Mouse (Mus musculus) liver, adult 2 months (tissue): ENCODE data around the gene Cd163l1. TPM values are rescaled to one million over a fixed set of nuclear protein-coding genes. Genes with fewer than 3 reads are reported as not detected.

Experiments
- DNase-seq: peaks from one replicate; pipeline ENCODE4 v3.0.0-alpha.2; 2011; ENCODE audit warnings: low read depth, low spot score; ENCODE audit errors: extremely low read depth
- H3K27ac ChIP-seq: fragments of 200-500 bp; replicated peaks from 2 replicates; pipeline ENCODE4 v1.5.1; 2012; ENCODE audit warnings: low read depth, mild to moderate bottlenecking, control low read depth, inconsistent platforms, low read length; ENCODE audit not compliant: insufficient read depth
- H3K27me3 ChIP-seq: fragments of 200-500 bp; 2 replicates; pipeline ENCODE4 v1.6.1; 2012; ENCODE audit warnings: mild to moderate bottlenecking, moderate library complexity, low read length, inconsistent platforms; ENCODE audit not compliant: control insufficient read depth, insufficient read depth
- H3K36me3 ChIP-seq: fragments of 200-500 bp; 2 replicates; pipeline ENCODE4 v1.6.1; 2012; ENCODE audit warnings: low read length, inconsistent platforms; ENCODE audit not compliant: control insufficient read depth, insufficient read depth
- H3K4me1 ChIP-seq: fragments of 200-500 bp; 2 replicates; pipeline ENCODE4 v1.6.1; 2011; ENCODE audit warnings: low read length; ENCODE audit not compliant: control insufficient read depth, insufficient read depth
- H3K4me3 ChIP-seq: fragments of 200-500 bp; 2 replicates; pipeline ENCODE4 v1.5.1; 2011; ENCODE audit warnings: low read depth, mild to moderate bottlenecking, control low read depth, low read length, moderate library complexity; ENCODE audit not compliant: insufficient read depth
- H3K79me2 ChIP-seq: fragments of 200-500 bp; 2 replicates; pipeline ENCODE4 v1.6.1; 2012; ENCODE audit warnings: inconsistent platforms, mild to moderate bottlenecking, low read length, moderate library complexity; ENCODE audit not compliant: control insufficient read depth, insufficient read depth
- H3K9ac ChIP-seq: fragments of 200-500 bp; 2 replicates; pipeline ENCODE4 v1.6.1; 2012; ENCODE audit warnings: low read depth, mild to moderate bottlenecking, control low read depth, inconsistent platforms, low read length
- CTCF ChIP-seq: fragments of 200-500 bp; IDR thresholded peaks from 2 replicates; pipeline ENCODE4 v1.5.1; 2011; ENCODE audit warnings: low read depth, low read length, control low read depth
- POLR2A ChIP-seq: fragments of 200-500 bp; IDR thresholded peaks from 2 replicates; pipeline ENCODE4 v1.6.1; 2011; ENCODE audit warnings: low read length, control low read depth; ENCODE audit not compliant: insufficient read depth; ENCODE audit errors: extremely low read depth
- WGBS: fragments of 180-500 bp; shearing (Covaris S2); methylation state at CpG from one replicate; pipeline ENCODE4 v1.1.7; 2018; 5-methylcytosine and 5-hydroxymethylcytosine counted together
- polyA plus RNA-seq: library from polyadenylated mRNA; depleted of rRNA; stranded (reverse); fragments of >200 nt; gene quantifications from 2 replicates; pipeline ENCODE4 v1.2.3, GENCODE M21; 2012; rRNA removed
- total RNA-seq: library from RNA; depleted of rRNA; stranded (reverse); fragments of >200 nt; gene quantifications from 2 replicates; pipeline ENCODE4 v1.2.3, GENCODE M21; 2014; rRNA removed

Gene Cd163l1
- total and polyA plus RNA-seq, 2 experiments, result 0.02 TPM; not detected in 1

- H3K27me3 ChIP-seq, result peaks cover 4% of the 10 kb centered on the region; the same call in 1 of the 2 replicates
- no peak overlapping the region for H3K27ac ChIP-seq
- no peaks in the 10 kb centered on the region for H3K36me3 ChIP-seq
- no peak overlapping the region for H3K9ac ChIP-seq
- 83% methylated on average over 13 of the region's 13 CpGs for WGBS
- TF ChIP-seq CTCF, result no peak
- no peak for TF ChIP-seq POLR2A
- H3K79me2 ChIP-seq, result no peaks in the 10 kb centered on the region
- no peaks in the 10 kb centered on the region for H3K4me1 ChIP-seq
- DNase-seq, result no peak
- H3K4me3 ChIP-seq, result no peak overlapping the region
Observed at GRCm38 (mm10) chr7:140228476-140228875, 10.4 kb downstream of the Cd163l1 start.

GRCm38 (mm10) chr7:140231026-140231425 is 13.0 kb downstream of the Cd163l1 start:
- no peaks in the 10 kb centered on the region for H3K36me3 ChIP-seq
- no peaks in the 10 kb centered on the region for H3K4me1 ChIP-seq
- H3K27ac ChIP-seq, result no peak overlapping the region
- TF ChIP-seq POLR2A (no peak), CTCF (no peak)
- DNase-seq, result no peak
- 72% methylated on average over 2 of the region's 2 CpGs for WGBS
- no peaks in the 10 kb centered on the region for H3K79me2 ChIP-seq
- H3K27me3 ChIP-seq, result no peaks in the 10 kb centered on the region
- no peak overlapping the region for H3K4me3 ChIP-seq
- H3K9ac ChIP-seq, result no peak overlapping the region

GRCm38 (mm10) chr7:140233696-140234095 is 15.6 kb downstream of the Cd163l1 start:
- TF ChIP-seq CTCF (no peak), POLR2A (no peak)
- no peak for DNase-seq
- no peaks in the 10 kb centered on the region for H3K27me3 ChIP-seq
- H3K9ac ChIP-seq, result no peak overlapping the region
- H3K36me3 ChIP-seq, result no peaks in the 10 kb centered on the region
- H3K4me3 ChIP-seq, result no peak overlapping the region
- WGBS, result 90% methylated on average over 3 of the region's 3 CpGs
- H3K79me2 ChIP-seq, result no peaks in the 10 kb centered on the region
- no peaks in the 10 kb centered on the region for H3K4me1 ChIP-seq
- no peak overlapping the region for H3K27ac ChIP-seq

- no peak within 1 kb of the TSS for H3K4me3 ChIP-seq
- H3K27me3 ChIP-seq, result no peaks in the 10 kb centered on the region
- H3K36me3 ChIP-seq, result no peaks in the 10 kb centered on the region
- H3K79me2 ChIP-seq, result no peaks in the 10 kb centered on the region
- H3K4me1 ChIP-seq, result no peaks in the 10 kb centered on the region
- H3K27ac ChIP-seq, result no peak within 1 kb of the TSS
- WGBS, result 78% methylated on average over 4 of the region's 4 CpGs
- DNase-seq, result no peak
- TF ChIP-seq CTCF (no peak), POLR2A (no peak)
- H3K9ac ChIP-seq, result no peak within 1 kb of the TSS
Observed at GRCm38 (mm10) chr7:140247216-140247615, 29.1 kb downstream of the Cd163l1 start, which contains the start of gene 5830411N06Rik. Gene 5830411N06Rik (plus strand): TSS chr7:140247284.

GRCm38 (mm10) chr7:140253780-140254299 is 35.8 kb downstream of the Cd163l1 start:
- H3K27me3 ChIP-seq, result no peaks in the 10 kb centered on the region
- WGBS, result 80% methylated on average over 7 of the region's 7 CpGs
- H3K4me3 ChIP-seq, result no peak overlapping the region

More at GRCm38 (mm10) chr7:140253780-140254299, 35.8 kb downstream of the Cd163l1 start:
- no peak for DNase-seq
- Histone ChIP-seq H3K27ac (no peak overlapping the region), H3K9ac (no peak overlapping the region), H3K36me3 (no peaks in the 10 kb centered on the region), H3K4me1 (no peaks in the 10 kb centered on the region), H3K79me2 (no peaks in the 10 kb centered on the region)
- TF ChIP-seq CTCF (no peak), POLR2A (no peak)

Other genes with a start within 250 kb of the Cd163l1 start
- gene 6430531B16Rik, start 239.5 kb upstream of the Cd163l1 start, total RNA-seq, result not detected in 2 replicates
- gene 6430531B16Rik, start 239.5 kb upstream of the Cd163l1 start, polyA plus RNA-seq, result 0.07 TPM in 1 of 2 replicates, not detected in the other
- 0.09 and 0.47 TPM in 2 replicates for gene Adam8, start 225.7 kb upstream of the Cd163l1 start, total RNA-seq
- gene Adam8, start 225.7 kb upstream of the Cd163l1 start, polyA plus RNA-seq, result 0.35 and 0.46 TPM in 2 replicates
- 6.0 and 9.1 TPM in 2 replicates for gene Zfp511, start 181.9 kb upstream of the Cd163l1 start, total RNA-seq
- gene Zfp511, start 181.9 kb upstream of the Cd163l1 start, polyA plus RNA-seq, result 17.8 and 23.7 TPM in 2 replicates
- gene Tubgcp2, start 181.6 kb upstream of the Cd163l1 start, total RNA-seq, result 12.1 and 12.4 TPM in 2 replicates
- gene Tubgcp2, start 181.6 kb upstream of the Cd163l1 start, polyA plus RNA-seq, result 9.4 and 11.8 TPM in 2 replicates
- not detected in 2 replicates for gene Msx3, start 169.2 kb upstream of the Cd163l1 start, total RNA-seq
- not detected in 2 replicates for gene Msx3, start 169.2 kb upstream of the Cd163l1 start, polyA plus RNA-seq
- not detected in 2 replicates for gene Caly, start 135.7 kb upstream of the Cd163l1 start, total RNA-seq
- 0.07 and 0.15 TPM in 2 replicates for gene Caly, start 135.7 kb upstream of the Cd163l1 start, polyA plus RNA-seq
- gene Prap1, start 124.9 kb upstream of the Cd163l1 start, total RNA-seq, result not detected in 2 replicates
- gene Prap1, start 124.9 kb upstream of the Cd163l1 start, polyA plus RNA-seq, result not detected in 2 replicates
- gene Fuom, start 115.8 kb upstream of the Cd163l1 start, total RNA-seq, result 68.6 and 72.7 TPM in 2 replicates
- 63.0 and 77.5 TPM in 2 replicates for gene Fuom, start 115.8 kb upstream of the Cd163l1 start, polyA plus RNA-seq
- gene Paox, start 102.5 kb upstream of the Cd163l1 start, total RNA-seq, result 86.9 and 87.5 TPM in 2 replicates
- 59.1 and 67.7 TPM in 2 replicates for gene Paox, start 102.5 kb upstream of the Cd163l1 start, polyA plus RNA-seq
- gene Echs1, start 101.8 kb upstream of the Cd163l1 start, total RNA-seq, result 411 and 412 TPM in 2 replicates
- 271 and 349 TPM in 2 replicates for gene Echs1, start 101.8 kb upstream of the Cd163l1 start, polyA plus RNA-seq
- gene Mtg1, start 80.7 kb upstream of the Cd163l1 start, total RNA-seq, result 17.4 and 19.3 TPM in 2 replicates
- gene Mtg1, start 80.7 kb upstream of the Cd163l1 start, polyA plus RNA-seq, result 24.7 and 29.7 TPM in 2 replicates
- gene Sprn, start 63.4 kb upstream of the Cd163l1 start, total RNA-seq, result 1.4 and 1.5 TPM in 2 replicates
- 1.3 and 1.7 TPM in 2 replicates for gene Sprn, start 63.4 kb upstream of the Cd163l1 start, polyA plus RNA-seq
- not detected in 2 replicates for gene Olfr522, start 53.5 kb upstream of the Cd163l1 start, total RNA-seq
- not detected in 2 replicates for gene Olfr522, start 53.5 kb upstream of the Cd163l1 start, polyA plus RNA-seq
- gene Olfr523, start 45.0 kb upstream of the Cd163l1 start, total RNA-seq, result not detected in 2 replicates
- not detected in 2 replicates for gene Olfr523, start 45.0 kb upstream of the Cd163l1 start, polyA plus RNA-seq
- gene Olfr524, start 12.3 kb upstream of the Cd163l1 start, total RNA-seq, result not detected in 2 replicates
- not detected in 2 replicates for gene Olfr524, start 12.3 kb upstream of the Cd163l1 start, polyA plus RNA-seq
- gene 5830411N06Rik, start 29.0 kb downstream of the Cd163l1 start, total RNA-seq, result not detected in 2 replicates
- not detected in 2 replicates for gene 5830411N06Rik, start 29.0 kb downstream of the Cd163l1 start, polyA plus RNA-seq
- not detected in 2 replicates for gene Olfr525, start 102.6 kb downstream of the Cd163l1 start, total RNA-seq
- not detected in 2 replicates for gene Olfr525, start 102.6 kb downstream of the Cd163l1 start, polyA plus RNA-seq
- gene Olfr527, start 115.8 kb downstream of the Cd163l1 start, total RNA-seq, result not detected in 2 replicates
- not detected in 2 replicates for gene Olfr527, start 115.8 kb downstream of the Cd163l1 start, polyA plus RNA-seq
- not detected in 2 replicates for gene Olfr60, start 143.4 kb downstream of the Cd163l1 start, total RNA-seq
- not detected in 2 replicates for gene Olfr60, start 143.4 kb downstream of the Cd163l1 start, polyA plus RNA-seq
- gene Olfr530, start 158.1 kb downstream of the Cd163l1 start, total RNA-seq, result not detected in 2 replicates
- gene Olfr530, start 158.1 kb downstream of the Cd163l1 start, polyA plus RNA-seq, result not detected in 2 replicates
- not detected in 2 replicates for gene Olfr531, start 184.7 kb downstream of the Cd163l1 start, total RNA-seq
- gene Olfr531, start 184.7 kb downstream of the Cd163l1 start, polyA plus RNA-seq, result not detected in 2 replicates
- gene Olfr532, start 203.4 kb downstream of the Cd163l1 start, total RNA-seq, result not detected in 2 replicates
- gene Olfr532, start 203.4 kb downstream of the Cd163l1 start, polyA plus RNA-seq, result not detected in 2 replicates
- gene Olfr533, start 245.1 kb downstream of the Cd163l1 start, total RNA-seq, result not detected in 2 replicates
- gene Olfr533, start 245.1 kb downstream of the Cd163l1 start, polyA plus RNA-seq, result not detected in 2 replicates